Mouse (Mus musculus): ENCODE results near the gene Hnrnpa2b1. TPM values are rescaled to one million over a fixed set of nuclear protein-coding genes. Genes with fewer than 3 reads are reported as not detected.
A peak's percentile ranks its signal among the peaks of the same experiment; 100 is the strongest.

Gene Hnrnpa2b1
- polyA plus RNA-seq, 1 experiment from 2014 or later, result 1,465 TPM

DNA sequence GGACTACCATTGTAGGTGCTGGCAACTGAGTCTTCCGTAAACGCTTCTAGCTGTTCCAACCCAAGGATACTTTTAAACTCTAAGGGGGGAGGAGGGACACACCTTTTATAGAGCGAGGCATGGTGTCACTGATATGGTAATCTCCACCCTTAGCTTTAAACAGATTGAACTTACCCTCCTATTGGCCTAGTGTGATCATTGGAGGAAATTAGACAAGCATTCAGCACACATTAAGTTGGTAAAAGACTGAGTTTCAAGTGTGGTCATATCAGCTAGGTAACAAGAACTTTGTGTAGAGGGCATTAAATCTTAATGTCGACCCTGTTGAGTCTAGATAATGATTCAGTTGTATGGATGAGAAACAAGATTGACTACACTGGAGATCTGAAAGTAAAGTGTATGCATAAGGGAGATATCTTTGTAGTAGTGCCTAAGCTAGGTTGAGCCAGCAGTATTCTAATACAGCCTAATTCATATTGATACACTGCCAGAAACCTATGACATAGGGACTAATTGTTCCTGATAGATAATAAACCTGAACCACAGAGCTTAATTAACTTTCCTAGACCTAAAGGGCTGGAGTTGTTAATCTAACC lies 9.5 kb upstream of the Hnrnpa2b1 start:
- Histone ChIP-seq H3K27ac (replicated peaks; ENCODE audit: low read depth, low read length) (no peak overlapping the region), H3K9me3 (ENCODE audit: control insufficient read depth, low read length) (no peaks in the 10 kb centered on the region), H3K4me2 (ENCODE audit: low read depth, severe bottlenecking) (no peak overlapping the region), H3K9ac (ENCODE audit: low read length) (no peak overlapping the region), H3K36me3 (ENCODE audit: control insufficient read depth, insufficient read depth, low read length) (peaks cover 33% of the 10 kb centered on the region), H3K4me1 (ENCODE audit: control insufficient read depth, insufficient read depth, low read length) (no peaks in the 10 kb centered on the region), H3K27me3 (ENCODE audit: control insufficient read depth, insufficient read depth, low read length) (no peaks in the 10 kb centered on the region), H3K4me3 (ENCODE audit: low read depth, low read length) (no peak overlapping the region)
- no peak for DNase-seq (ENCODE audit: low spot score)
- ATAC-seq (ENCODE audit: insufficient number of reproducible peaks, low FRiP score, low TSS enrichment, low read depth), result no peak
- WGBS, result 93% methylated on average over 4 of the region's 4 CpGs

DNA sequence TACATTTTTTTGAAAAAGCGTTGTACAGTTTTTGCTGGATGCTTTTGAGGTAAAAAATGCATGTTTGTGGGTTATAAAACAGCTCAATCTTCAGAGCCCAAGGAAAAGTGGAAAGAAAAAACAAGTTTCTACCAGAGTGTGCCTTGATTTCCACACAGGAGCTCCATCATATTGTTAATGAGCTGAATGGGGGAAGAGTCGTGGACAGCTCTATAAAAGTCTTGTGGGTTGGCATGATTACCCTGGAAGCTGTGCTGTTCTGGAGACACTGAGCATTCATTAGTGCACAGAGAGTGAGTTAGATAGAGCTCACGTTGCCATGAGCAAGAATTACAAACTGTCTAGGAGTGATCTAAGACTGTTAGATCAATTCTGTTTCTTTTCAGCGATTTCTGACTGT lies 2.5 kb upstream of the Hnrnpa2b1 start:
- Histone ChIP-seq H3K4me1 (ENCODE audit: control insufficient read depth, insufficient read depth, low read length) (peaks cover 16% of the 10 kb centered on the region), H3K4me3 (ENCODE audit: low read depth, low read length) (peak overlapping the region; percentile 98), H3K9me3 (ENCODE audit: control insufficient read depth, low read length) (no peaks in the 10 kb centered on the region), H3K27ac (replicated peaks; ENCODE audit: low read depth, low read length) (0 out of 2 replicates have a peak overlapping the region, but pooled peaks have one; percentile 8), H3K36me3 (ENCODE audit: control insufficient read depth, insufficient read depth, low read length) (peaks cover 5% of the 10 kb centered on the region; the same call in 1 of the 2 replicates), H3K4me2 (ENCODE audit: low read depth, severe bottlenecking) (peak overlapping the region; percentile 73), H3K27me3 (ENCODE audit: control insufficient read depth, insufficient read depth, low read length) (no peaks in the 10 kb centered on the region), H3K9ac (ENCODE audit: low read length) (peak overlapping the region; percentile 69)
- WGBS, result 57% methylated on average over 4 of the region's 4 CpGs
- ATAC-seq (ENCODE audit: insufficient number of reproducible peaks, low FRiP score, low TSS enrichment, low read depth), result no peak
- DNase-seq (ENCODE audit: low spot score), result no peak

- Histone ChIP-seq H3K27ac (replicated peaks; ENCODE audit: low read depth, low read length) (0 out of 2 replicates have a peak overlapping the region, but pooled peaks have one; percentile 8), H3K4me2 (ENCODE audit: low read depth, severe bottlenecking) (peak overlapping the region; percentile 73), H3K9me3 (ENCODE audit: control insufficient read depth, low read length) (no peaks in the 10 kb centered on the region), H3K27me3 (ENCODE audit: control insufficient read depth, insufficient read depth, low read length) (no peaks in the 10 kb centered on the region), H3K36me3 (ENCODE audit: control insufficient read depth, insufficient read depth, low read length) (peaks cover 7% of the 10 kb centered on the region; the same call in 1 of the 2 replicates), H3K4me3 (ENCODE audit: low read depth, low read length) (peak overlapping the region; percentile 98), H3K4me1 (ENCODE audit: control insufficient read depth, insufficient read depth, low read length) (peaks cover 18% of the 10 kb centered on the region), H3K9ac (ENCODE audit: low read length) (peak overlapping the region; percentile 69)
- no peak for ATAC-seq (ENCODE audit: insufficient number of reproducible peaks, low FRiP score, low TSS enrichment, low read depth)
- 26% methylated on average over 3 of the region's 3 CpGs for WGBS
- DNase-seq (ENCODE audit: low spot score), result peak; percentile 54
Observed at GRCm38 (mm10) chr6:51471782-51472181, 2.1 kb upstream of the Hnrnpa2b1 start.

DNA sequence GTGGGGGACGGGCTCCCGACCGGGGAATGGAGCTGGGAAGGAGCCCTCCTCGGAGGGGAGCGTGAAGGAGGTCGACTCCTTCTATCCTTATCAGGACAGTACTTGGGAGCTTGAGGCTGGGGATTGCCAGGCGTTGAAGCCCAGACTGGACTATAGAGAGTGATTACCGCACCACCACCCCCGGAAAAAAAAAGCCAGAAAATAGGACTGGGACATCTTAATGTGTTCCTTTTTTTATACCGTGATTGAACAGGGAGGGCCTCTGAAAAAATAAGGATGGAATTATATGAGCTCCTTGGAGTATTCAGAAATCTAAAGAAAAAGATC lies 1.4 kb upstream of the Hnrnpa2b1 start:
- peak overlapping the region; percentile 73 for H3K4me2 ChIP-seq (ENCODE audit: low read depth, severe bottlenecking)
- H3K9me3 ChIP-seq (ENCODE audit: control insufficient read depth, low read length), result no peaks in the 10 kb centered on the region
- no peak for DNase-seq (ENCODE audit: low spot score)
- ATAC-seq (ENCODE audit: insufficient number of reproducible peaks, low FRiP score, low TSS enrichment, low read depth), result 0 out of 2 replicates have a peak, but pooled peaks have one; percentile 11
- H3K4me3 ChIP-seq (ENCODE audit: low read depth, low read length), result peak overlapping the region; percentile 98
- WGBS, result 0% methylated on average over 10 of the region's 10 CpGs
- peak overlapping the region; percentile 100 for H3K27ac ChIP-seq (replicated peaks; ENCODE audit: low read depth, low read length)
- peak overlapping the region; percentile 100 for H3K9ac ChIP-seq (ENCODE audit: low read length)
- H3K36me3 ChIP-seq (ENCODE audit: control insufficient read depth, insufficient read depth, low read length), result peaks cover 3% of the 10 kb centered on the region; the same call in 1 of the 2 replicates
- H3K27me3 ChIP-seq (ENCODE audit: control insufficient read depth, insufficient read depth, low read length), result no peaks in the 10 kb centered on the region
- H3K4me1 ChIP-seq (ENCODE audit: control insufficient read depth, insufficient read depth, low read length), result peaks cover 19% of the 10 kb centered on the region

DNA sequence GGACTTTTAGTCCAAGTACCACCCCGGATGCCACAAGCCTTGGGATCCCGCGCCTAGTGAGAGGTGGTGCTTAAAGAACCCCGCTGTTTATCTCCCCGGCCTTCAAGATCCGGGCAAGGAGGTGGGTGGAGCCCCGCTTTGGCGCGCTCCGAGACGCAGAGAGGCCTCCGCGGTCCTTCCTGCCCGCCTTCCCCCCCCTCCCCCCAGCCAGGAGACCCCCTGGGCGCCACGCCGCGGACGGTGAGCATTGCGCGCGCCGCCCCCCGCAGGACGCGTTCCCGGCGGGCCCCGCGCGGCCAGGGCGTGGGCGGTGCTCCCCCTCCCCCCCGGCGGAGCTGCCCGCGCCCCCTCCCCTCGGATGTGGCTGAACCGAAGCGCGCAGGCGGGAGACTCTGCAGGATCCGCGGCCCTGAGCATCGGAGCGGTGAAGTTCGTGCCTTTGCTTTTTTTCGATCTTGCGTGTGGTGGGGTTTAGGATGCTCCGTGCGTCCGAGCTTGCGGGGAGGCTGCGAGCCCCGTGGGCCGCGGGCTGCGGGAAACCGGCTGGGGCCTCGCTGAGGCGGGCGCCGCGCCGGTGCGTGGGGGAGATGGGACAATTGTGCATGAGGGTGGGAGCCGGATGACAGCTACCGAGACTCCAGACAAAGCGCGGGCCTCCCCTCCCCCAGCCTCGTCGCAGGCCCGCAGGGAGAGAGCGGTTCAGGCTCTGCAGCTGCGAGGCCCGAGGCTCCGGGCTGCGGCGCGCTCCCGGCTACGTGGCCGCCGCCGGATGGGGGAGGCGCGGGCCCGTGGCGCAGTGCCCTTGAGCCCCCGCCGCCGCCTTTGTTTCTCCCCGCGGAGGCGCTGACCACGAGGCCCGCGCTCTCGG lies 851 bp upstream of the Hnrnpa2b1 start, which contains the start of gene Cbx3:
TSS of gene Cbx3 (plus strand) at position 50 of the 868 bp plus-strand sequence.
- Histone ChIP-seq H3K36me3 (ENCODE audit: control insufficient read depth, insufficient read depth, low read length) (peaks cover 8% of the 10 kb centered on the region; the same call in 1 of the 2 replicates), H3K9ac (ENCODE audit: low read length) (peak within 1 kb of the TSS; percentile 100), H3K4me3 (ENCODE audit: low read depth, low read length) (peak within 1 kb of the TSS; percentile 98), H3K27ac (replicated peaks; ENCODE audit: low read depth, low read length) (peak within 1 kb of the TSS; percentile 100), H3K9me3 (ENCODE audit: control insufficient read depth, low read length) (no peaks in the 10 kb centered on the region), H3K4me1 (ENCODE audit: control insufficient read depth, insufficient read depth, low read length) (peaks cover 19% of the 10 kb centered on the region), H3K27me3 (ENCODE audit: control insufficient read depth, insufficient read depth, low read length) (no peaks in the 10 kb centered on the region), H3K4me2 (ENCODE audit: low read depth, severe bottlenecking) (peak within 1 kb of the TSS; percentile 73)
- peak; percentile 82 for ATAC-seq (ENCODE audit: insufficient number of reproducible peaks, low FRiP score, low TSS enrichment, low read depth)
- DNase-seq (ENCODE audit: low spot score), result peak; percentile 90
- WGBS, result under 1% methylated on average over 83 of the region's 99 CpGs

GRCm38 (mm10) chr6:51468891-51469561 lies 668 bp downstream of the Hnrnpa2b1 start:
- peak; percentile 10; the same call in 1 of the 2 replicates for ATAC-seq (ENCODE audit: insufficient number of reproducible peaks, low FRiP score, low TSS enrichment, low read depth)
- peaks cover 19% of the 10 kb centered on the region for H3K4me1 ChIP-seq (ENCODE audit: control insufficient read depth, insufficient read depth, low read length)
- WGBS, result under 1% methylated on average over 62 of the region's 63 CpGs
- H3K27ac ChIP-seq (replicated peaks; ENCODE audit: low read depth, low read length), result peak overlapping the region; percentile 100
- no peaks in the 10 kb centered on the region for H3K27me3 ChIP-seq (ENCODE audit: control insufficient read depth, insufficient read depth, low read length)
- H3K36me3 ChIP-seq (ENCODE audit: control insufficient read depth, insufficient read depth, low read length), result peaks cover 10% of the 10 kb centered on the region; the same call in 1 of the 2 replicates
- no peak overlapping the region; the same call in 1 of the 2 replicates for H3K4me2 ChIP-seq (ENCODE audit: low read depth, severe bottlenecking)
- no peaks in the 10 kb centered on the region for H3K9me3 ChIP-seq (ENCODE audit: control insufficient read depth, low read length)
- peak overlapping the region; percentile 98 for H3K4me3 ChIP-seq (ENCODE audit: low read depth, low read length)
- DNase-seq (ENCODE audit: low spot score), result peak; percentile 89
- H3K9ac ChIP-seq (ENCODE audit: low read length), result peak overlapping the region; percentile 100

- ATAC-seq (ENCODE audit: insufficient number of reproducible peaks, low FRiP score, low TSS enrichment, low read depth) (no peak), DNase-seq (ENCODE audit: low spot score) (no peak)
- Histone ChIP-seq H3K9me3 (ENCODE audit: control insufficient read depth, low read length) (no peaks in the 10 kb centered on the region), H3K4me2 (ENCODE audit: low read depth, severe bottlenecking) (peak overlapping the region; percentile 58), H3K9ac (ENCODE audit: low read length) (peak overlapping the region; percentile 60), H3K27me3 (ENCODE audit: control insufficient read depth, insufficient read depth, low read length) (no peaks in the 10 kb centered on the region), H3K36me3 (ENCODE audit: control insufficient read depth, insufficient read depth, low read length) (peaks cover 16% of the 10 kb centered on the region), H3K4me3 (ENCODE audit: low read depth, low read length) (peak overlapping the region; percentile 98), H3K27ac (replicated peaks; ENCODE audit: low read depth, low read length) (no peak overlapping the region), H3K4me1 (ENCODE audit: control insufficient read depth, insufficient read depth, low read length) (peaks cover 13% of the 10 kb centered on the region)
- WGBS, result 0% methylated on average over 2 of the region's 2 CpGs
Observed at GRCm38 (mm10) chr6:51467649-51468048, 2.0 kb downstream of the Hnrnpa2b1 start.

- peaks cover 19% of the 10 kb centered on the region for H3K36me3 ChIP-seq (ENCODE audit: control insufficient read depth, insufficient read depth, low read length)
- whole genome bisulfite sequencing, result 78% methylated on average over 3 of the region's 3 CpGs
- DNase-seq (ENCODE audit: low spot score), result no peak
- H3K4me1 ChIP-seq (ENCODE audit: control insufficient read depth, insufficient read depth, low read length), result 0 out of 2 replicates have a peak, but pooled peaks cover 3% of the 10 kb centered on the region
- H3K9me3 ChIP-seq (ENCODE audit: control insufficient read depth, low read length), result no peaks in the 10 kb centered on the region
- ATAC-seq (ENCODE audit: insufficient number of reproducible peaks, low FRiP score, low TSS enrichment, low read depth), result no peak
- H3K27me3 ChIP-seq (ENCODE audit: control insufficient read depth, insufficient read depth, low read length), result no peaks in the 10 kb centered on the region
- no peak overlapping the region for H3K4me3 ChIP-seq (ENCODE audit: low read depth, low read length)
- no peak overlapping the region for H3K4me2 ChIP-seq (ENCODE audit: low read depth, severe bottlenecking)
- H3K9ac ChIP-seq (ENCODE audit: low read length), result no peak overlapping the region
- H3K27ac ChIP-seq (replicated peaks; ENCODE audit: low read depth, low read length), result no peak overlapping the region
Observed at GRCm38 (mm10) chr6:51460363-51460762, 9.3 kb downstream of the Hnrnpa2b1 start.
